Mouse (Mus musculus): Measurements from ENCODE around the gene Tmem132a.

DNA sequence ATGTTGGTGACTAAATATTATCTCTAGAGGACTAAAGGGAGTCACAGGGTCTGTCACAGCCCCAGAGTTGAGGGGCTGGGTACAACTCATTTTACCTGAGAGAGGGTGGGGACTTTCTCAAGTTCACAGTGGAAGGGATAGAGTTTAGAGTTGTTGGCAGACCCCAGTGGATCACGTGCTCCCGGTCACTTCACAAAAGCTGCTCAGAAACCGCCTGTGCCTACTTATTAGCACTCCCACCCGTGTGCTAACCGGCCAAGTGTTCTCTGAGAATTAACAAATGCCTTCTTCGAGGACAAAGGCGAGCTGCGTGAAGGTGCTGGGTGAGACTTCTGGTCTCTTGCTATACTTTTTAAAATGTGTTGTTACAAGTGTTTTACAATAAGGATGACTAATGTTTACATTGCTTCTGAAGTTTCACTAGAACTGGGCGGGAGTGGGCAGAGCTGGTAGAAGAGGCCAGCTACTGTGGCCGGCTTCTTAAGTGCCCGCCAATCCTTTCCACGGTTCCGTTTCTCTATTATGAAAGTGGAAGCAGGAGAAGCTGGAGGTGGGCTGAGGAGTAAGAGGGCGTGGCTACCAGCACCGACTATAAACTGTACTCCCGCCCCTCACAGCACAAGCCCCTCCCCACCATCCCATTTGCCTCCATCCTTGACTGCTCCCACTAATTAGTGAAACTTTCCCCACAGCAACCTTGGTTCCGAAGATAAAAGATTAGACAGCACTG is 51.4 kb downstream of the Tmem132a start:
- TF ChIP-seq EP300 (IDR thresholded peaks at IDR 0.05; ENCODE audit: insufficient read depth, low read depth, low read length) (no peak), CTCF (IDR thresholded peaks at IDR 0.05) (no peak), POLR2A (IDR thresholded peaks at IDR 0.05; ENCODE audit: insufficient read depth, low read depth, low read length) (no peak)
